Mouse (Mus musculus): ENCODE data around the gene Rplp1. TPM values are rescaled to one million over a fixed set of nuclear protein-coding genes. Genes with fewer than 3 reads are reported as not detected.

Rplp1 gene
- 3,719 TPM for polyA plus RNA-seq (2015; fragmentation: Illumina TruSeq; extraction: RNeasy Lipid Tissue Mini Kit (QIAGEN cat#74804); ENCODE audit: low read depth, low replicate concordance)

GRCm38 (mm10) chr9:61914203-61914916 lies at the start of gene Rplp1:
Gene Rplp1 (minus strand): TSS chr9:61914542.

GRCm38 (mm10) chr9:61946623-61947401 lies 32.5 kb upstream of the Rplp1 start, which contains the start of gene Kif23:
Gene Kif23 (minus strand): TSS chr9:61946774.

Other genes starting within 250 kb of the Rplp1 start
- gene Kif23, start 32.2 kb upstream of the Rplp1 start, polyA plus RNA-seq (2015; fragmentation: Illumina TruSeq; extraction: RNeasy Lipid Tissue Mini Kit (QIAGEN cat#74804); ENCODE audit: low read depth, low replicate concordance) = 1.2 TPM
- gene Paqr5, start 112.3 kb upstream of the Rplp1 start, polyA plus RNA-seq (2015; fragmentation: Illumina TruSeq; extraction: RNeasy Lipid Tissue Mini Kit (QIAGEN cat#74804); ENCODE audit: low read depth, low replicate concordance) = 2.6 TPM
- 22.0 TPM for gene Glce, start 208.1 kb upstream of the Rplp1 start, polyA plus RNA-seq (2015; fragmentation: Illumina TruSeq; extraction: RNeasy Lipid Tissue Mini Kit (QIAGEN cat#74804); ENCODE audit: low read depth, low replicate concordance)

All from brain, adult 10 weeks (tissue).